Mouse (Mus musculus): ENCODE measurements around the gene Gm20458. TPM values are rescaled to one million over a fixed set of nuclear protein-coding genes. Genes with fewer than 3 reads are reported as not detected.

The Gm20458 gene
- 1.7 TPM in 1 of 2 replicates, not detected in the other for total RNA-seq (2017)

- ATAC-seq (replicated peaks in 1 of 2; ENCODE audit: insufficient read depth in 1 of 2, low FRiP score in 2 of 2, low TSS enrichment in 1 of 2, low read depth in 1 of 2, poor library complexity in 2 of 2, severe bottlenecking in 2 of 2) = peak; percentile 93 to 95
These were observed at the start of gene Gm20458 for GRCm38 (mm10) chr2:164460745-164461551. TSS of gene Gm20458 (plus strand) at chr2:164460967.

GRCm38 (mm10) chr2:164414167-164414566 is 46.6 kb upstream of the Gm20458 start:
- ATAC-seq (replicated peaks in 1 of 2; ENCODE audit: insufficient read depth in 1 of 2, low FRiP score in 2 of 2, low TSS enrichment in 1 of 2, low read depth in 1 of 2, poor library complexity in 2 of 2, severe bottlenecking in 2 of 2) = no peak

DNA sequence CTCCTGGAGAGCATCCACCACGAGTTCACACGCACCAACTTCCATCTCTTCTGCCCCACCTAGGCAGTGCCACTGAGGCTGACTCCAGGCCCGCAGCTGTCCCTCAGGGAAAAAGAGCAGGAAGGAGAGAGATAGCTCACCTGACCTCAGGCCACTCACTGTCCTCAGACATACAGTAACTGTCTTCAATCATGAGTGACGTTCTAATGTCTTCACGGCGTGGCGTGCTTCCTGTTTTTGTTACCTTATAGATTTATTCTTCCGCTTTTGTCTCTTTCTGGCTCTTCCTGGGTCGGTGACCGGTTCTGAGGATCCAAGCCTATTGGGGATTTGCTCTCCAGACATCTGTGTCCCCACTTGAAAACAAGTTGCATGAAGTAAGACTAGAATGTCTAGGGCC is 46.2 kb upstream of the Gm20458 start:
- ATAC-seq (replicated peaks in 1 of 2; ENCODE audit: insufficient read depth in 1 of 2, low FRiP score in 2 of 2, low TSS enrichment in 1 of 2, low read depth in 1 of 2, poor library complexity in 2 of 2, severe bottlenecking in 2 of 2) = no peak

- ATAC-seq (replicated peaks in 1 of 2; ENCODE audit: insufficient read depth in 1 of 2, low FRiP score in 2 of 2, low TSS enrichment in 1 of 2, low read depth in 1 of 2, poor library complexity in 2 of 2, severe bottlenecking in 2 of 2) = no peak
These were observed 43.6 kb upstream of the Gm20458 start for GRCm38 (mm10) chr2:164417198-164417597.

GRCm38 (mm10) chr2:164418308-164418875 is 42.4 kb upstream of the Gm20458 start:
- ATAC-seq (replicated peaks in 1 of 2; ENCODE audit: insufficient read depth in 1 of 2, low FRiP score in 2 of 2, low TSS enrichment in 1 of 2, low read depth in 1 of 2, poor library complexity in 2 of 2, severe bottlenecking in 2 of 2) = no peak

DNA sequence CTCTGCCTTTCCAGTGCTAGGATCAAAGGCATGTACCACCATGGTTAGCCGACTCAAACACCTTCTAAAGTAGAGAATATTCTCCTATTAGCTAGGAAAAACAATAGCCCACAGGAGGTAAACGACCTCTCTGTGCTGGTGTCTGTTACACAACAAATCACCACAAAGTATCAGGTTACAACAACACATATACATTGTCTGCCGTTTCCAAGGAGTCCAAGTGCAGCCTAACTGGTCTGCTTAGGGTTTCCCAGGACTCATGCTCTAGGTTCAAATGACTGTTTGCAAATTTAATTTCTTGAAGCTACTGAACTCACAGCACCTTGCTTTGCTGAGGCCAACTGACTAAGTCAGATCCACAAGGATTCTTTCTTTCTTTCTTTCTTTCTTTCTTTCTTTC is 41.3 kb upstream of the Gm20458 start:
- no peak for ATAC-seq (replicated peaks in 1 of 2; ENCODE audit: insufficient read depth in 1 of 2, low FRiP score in 2 of 2, low TSS enrichment in 1 of 2, low read depth in 1 of 2, poor library complexity in 2 of 2, severe bottlenecking in 2 of 2)

DNA sequence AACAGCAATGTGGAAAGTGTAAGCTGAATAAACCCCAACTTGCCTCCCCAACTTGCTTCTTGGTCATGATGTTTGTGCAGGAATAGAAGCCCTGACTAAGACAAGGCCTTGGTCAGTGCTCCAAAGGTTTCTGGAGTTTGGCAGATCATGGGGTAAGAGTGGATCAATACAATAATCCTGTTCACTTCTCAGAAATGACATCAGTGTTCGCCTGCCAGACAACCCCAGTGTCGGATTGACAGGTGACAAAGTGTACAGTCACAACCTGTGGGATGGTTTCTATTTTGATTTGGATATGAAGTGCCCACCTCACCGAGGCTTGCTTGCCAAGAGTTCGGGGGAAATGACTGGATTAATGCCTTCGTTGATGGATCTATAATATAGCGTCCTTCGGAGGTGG is 39.5 kb upstream of the Gm20458 start:
- ATAC-seq (replicated peaks in 1 of 2; ENCODE audit: insufficient read depth in 1 of 2, low FRiP score in 2 of 2, low TSS enrichment in 1 of 2, low read depth in 1 of 2, poor library complexity in 2 of 2, severe bottlenecking in 2 of 2) = no peak

DNA sequence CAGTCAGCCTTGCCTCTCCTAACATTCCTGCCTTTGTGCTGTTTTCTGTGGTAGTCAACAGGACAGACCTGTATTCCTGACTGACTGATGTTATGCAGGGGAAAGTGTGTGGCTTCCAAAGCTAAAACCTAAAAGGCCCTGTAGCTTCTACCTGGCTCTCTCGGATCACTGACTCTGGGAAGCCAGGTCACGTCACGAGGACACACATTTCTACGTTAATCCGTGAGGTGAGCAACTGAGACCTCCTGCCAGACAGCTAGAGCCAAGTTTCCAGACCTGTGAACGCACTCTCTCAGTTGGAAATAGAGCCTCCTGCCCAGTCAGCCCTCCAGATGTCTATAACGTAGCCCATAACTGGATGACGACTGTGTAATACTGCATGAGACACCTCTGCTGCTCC is 38.8 kb upstream of the Gm20458 start:
- ATAC-seq (replicated peaks in 1 of 2; ENCODE audit: insufficient read depth in 1 of 2, low FRiP score in 2 of 2, low TSS enrichment in 1 of 2, low read depth in 1 of 2, poor library complexity in 2 of 2, severe bottlenecking in 2 of 2) = no peak

GRCm38 (mm10) chr2:164422675-164423393 is 37.9 kb upstream of the Gm20458 start:
- ATAC-seq (replicated peaks in 1 of 2; ENCODE audit: insufficient read depth in 1 of 2, low FRiP score in 2 of 2, low TSS enrichment in 1 of 2, low read depth in 1 of 2, poor library complexity in 2 of 2, severe bottlenecking in 2 of 2) = peak; percentile 12 to 25; a peak in 2 of 4 replicates

DNA sequence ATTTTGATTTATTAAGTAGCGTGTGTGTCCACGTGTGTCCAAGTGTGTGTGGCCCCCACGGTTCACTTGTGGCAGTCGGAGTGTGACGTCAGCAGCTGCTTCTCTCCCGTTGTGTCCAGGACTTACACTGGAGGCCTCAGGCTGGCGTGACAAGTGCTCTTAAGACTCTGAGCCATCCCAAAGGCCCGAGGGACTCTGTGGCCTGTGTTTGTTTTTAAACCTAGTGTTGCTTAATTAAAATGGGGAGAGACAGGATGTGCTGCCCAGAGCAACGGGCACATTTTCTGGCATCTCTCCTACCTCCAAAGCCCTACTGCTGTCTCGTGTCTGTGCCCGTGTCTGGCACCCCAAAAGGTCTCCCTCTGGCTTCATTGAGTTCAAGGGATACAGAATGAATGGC is 37.3 kb upstream of the Gm20458 start:
- ATAC-seq (replicated peaks in 1 of 2; ENCODE audit: insufficient read depth in 1 of 2, low FRiP score in 2 of 2, low TSS enrichment in 1 of 2, low read depth in 1 of 2, poor library complexity in 2 of 2, severe bottlenecking in 2 of 2) = no peak

DNA sequence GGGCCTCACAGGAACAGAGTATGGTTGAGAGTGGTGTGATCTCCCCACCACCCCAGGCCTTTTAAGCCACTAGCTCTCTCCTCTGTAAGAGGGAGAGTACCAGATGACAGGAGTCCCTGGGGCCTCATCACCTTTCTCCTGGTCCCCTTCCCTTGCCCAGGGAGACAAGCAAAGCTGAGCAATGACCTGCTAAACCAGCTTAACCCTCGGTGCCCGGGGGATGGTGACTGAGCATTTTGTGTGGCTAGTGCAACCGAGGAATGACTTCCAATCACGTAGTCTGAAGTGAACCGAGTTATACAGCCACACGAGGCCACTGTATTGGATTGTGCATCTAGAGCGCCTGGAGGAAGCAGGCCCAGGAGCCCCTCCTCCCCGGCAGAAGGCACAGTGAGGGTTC is 36.4 kb upstream of the Gm20458 start:
- ATAC-seq (replicated peaks in 1 of 2; ENCODE audit: insufficient read depth in 1 of 2, low FRiP score in 2 of 2, low TSS enrichment in 1 of 2, low read depth in 1 of 2, poor library complexity in 2 of 2, severe bottlenecking in 2 of 2) = no peak

DNA sequence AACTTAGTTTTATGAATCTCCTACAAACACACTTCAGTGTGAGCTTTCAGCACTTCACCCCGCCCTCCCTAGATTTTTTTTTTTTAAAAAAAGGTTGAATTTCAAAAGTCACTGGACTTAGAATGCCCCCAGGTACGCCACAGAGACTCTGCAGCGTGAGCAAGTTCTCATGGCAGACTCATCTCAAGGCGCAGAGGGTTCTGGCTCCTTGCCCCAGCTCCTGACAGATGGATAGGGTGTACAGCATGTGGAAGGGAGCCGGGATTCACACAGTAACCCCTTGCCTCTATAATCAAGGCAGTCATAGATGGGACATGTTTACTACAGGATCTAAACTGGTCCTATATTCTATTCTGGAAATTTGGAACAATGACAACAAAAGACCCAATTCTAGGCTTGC is 35.4 kb upstream of the Gm20458 start:
- ATAC-seq (replicated peaks in 1 of 2; ENCODE audit: insufficient read depth in 1 of 2, low FRiP score in 2 of 2, low TSS enrichment in 1 of 2, low read depth in 1 of 2, poor library complexity in 2 of 2, severe bottlenecking in 2 of 2) = no peak

DNA sequence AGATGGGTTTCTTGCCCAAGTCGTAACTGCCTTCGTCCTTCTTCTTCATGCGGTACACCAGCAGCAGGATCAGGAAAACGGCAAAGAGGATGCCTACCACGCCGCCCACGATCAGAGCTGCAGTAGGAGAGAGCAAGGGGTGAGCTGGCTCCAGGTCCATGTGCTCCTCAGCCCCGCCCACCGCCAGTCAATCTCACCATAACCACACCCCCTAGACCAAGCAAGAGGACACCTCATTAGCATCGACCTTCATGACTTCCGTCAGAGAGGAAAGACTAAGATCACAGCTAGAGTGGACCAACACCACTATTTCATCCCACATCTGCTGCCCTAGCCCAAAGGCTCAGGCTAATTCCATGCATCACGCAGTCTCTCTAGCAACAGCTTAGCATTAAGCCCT is 34.6 kb upstream of the Gm20458 start:
- ATAC-seq (replicated peaks in 1 of 2; ENCODE audit: insufficient read depth in 1 of 2, low FRiP score in 2 of 2, low TSS enrichment in 1 of 2, low read depth in 1 of 2, poor library complexity in 2 of 2, severe bottlenecking in 2 of 2) = no peak

DNA sequence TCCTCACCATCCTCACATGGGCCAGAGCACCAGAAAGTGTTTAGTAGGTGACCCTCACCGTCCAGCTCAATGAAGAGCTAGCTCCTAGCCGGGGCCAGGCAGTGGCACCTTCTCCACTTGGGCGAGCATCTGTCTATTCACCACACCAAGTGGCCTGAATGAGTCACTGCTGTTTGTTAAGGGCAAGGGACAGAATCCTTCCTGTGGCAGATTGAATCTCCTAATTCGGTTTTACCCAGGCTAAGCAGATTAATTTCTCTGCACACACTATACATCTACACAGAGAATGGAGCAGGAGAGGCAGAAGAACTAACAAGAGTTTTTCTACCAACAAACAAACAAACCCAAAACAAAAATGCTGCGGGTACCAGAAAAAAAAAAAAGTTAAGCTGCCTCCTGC is 33.8 kb upstream of the Gm20458 start:
- no peak for ATAC-seq (replicated peaks in 1 of 2; ENCODE audit: insufficient read depth in 1 of 2, low FRiP score in 2 of 2, low TSS enrichment in 1 of 2, low read depth in 1 of 2, poor library complexity in 2 of 2, severe bottlenecking in 2 of 2)

DNA sequence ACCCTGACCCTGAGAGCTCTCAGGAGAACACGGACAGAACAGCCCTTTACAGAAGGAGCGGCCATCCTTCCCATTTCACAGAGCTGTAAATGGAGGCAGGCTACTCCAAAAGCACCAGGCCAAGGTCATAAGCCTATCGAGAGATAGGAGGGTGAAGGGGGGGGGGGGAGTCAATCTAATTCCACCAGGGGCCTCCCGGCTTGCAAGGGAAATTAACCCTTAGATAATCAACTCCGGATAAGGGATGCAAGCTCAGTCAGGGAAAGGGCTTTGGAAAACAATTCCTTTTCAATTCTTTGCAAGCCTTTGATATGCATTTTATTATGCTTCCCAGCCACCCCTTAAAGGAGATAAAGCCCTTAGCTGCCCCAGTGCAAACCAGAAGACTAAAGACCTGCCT is 32.3 kb upstream of the Gm20458 start:
- no peak for ATAC-seq (replicated peaks in 1 of 2; ENCODE audit: insufficient read depth in 1 of 2, low FRiP score in 2 of 2, low TSS enrichment in 1 of 2, low read depth in 1 of 2, poor library complexity in 2 of 2, severe bottlenecking in 2 of 2)

- no peak for ATAC-seq (replicated peaks in 1 of 2; ENCODE audit: insufficient read depth in 1 of 2, low FRiP score in 2 of 2, low TSS enrichment in 1 of 2, low read depth in 1 of 2, poor library complexity in 2 of 2, severe bottlenecking in 2 of 2)
These were observed 30.7 kb upstream of the Gm20458 start for GRCm38 (mm10) chr2:164429881-164430615.

DNA sequence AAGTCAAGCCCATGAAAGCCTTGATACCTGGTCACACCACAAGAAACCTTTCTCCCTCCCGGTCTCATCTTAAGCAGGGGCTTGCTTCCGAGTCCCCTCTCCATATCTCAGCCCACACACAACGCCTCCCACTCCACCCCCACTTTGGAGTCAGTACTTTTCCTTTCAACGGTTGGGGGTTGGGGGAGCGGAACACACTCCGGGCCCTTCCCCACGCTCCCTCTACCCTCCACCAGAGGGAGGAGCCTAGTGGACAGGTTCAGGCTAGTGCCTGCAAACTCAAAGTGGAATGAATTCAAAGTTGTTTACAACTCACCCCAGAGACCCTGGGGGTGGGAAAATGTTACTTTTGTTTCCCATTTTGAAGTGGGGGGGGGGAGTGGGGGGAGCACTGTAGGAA is 30.1 kb upstream of the Gm20458 start:
- peak; percentile 33 to 49; a peak in 2 of 4 replicates for ATAC-seq (replicated peaks in 1 of 2; ENCODE audit: insufficient read depth in 1 of 2, low FRiP score in 2 of 2, low TSS enrichment in 1 of 2, low read depth in 1 of 2, poor library complexity in 2 of 2, severe bottlenecking in 2 of 2)
